Mouse (Mus musculus): ENCODE data around the gene Ndufa7. TPM values are rescaled to one million over a fixed set of nuclear protein-coding genes. Genes with fewer than 3 reads are reported as not detected.

The Ndufa7 gene
- total RNA-seq (2022), result 100 to 1,000 TPM; 196 to 215 (median 203) TPM

GRCm38 (mm10) chr17:33824084-33824996 is at the start of gene Ndufa7, which contains the start of gene Rps28:
Ndufa7 (plus strand) TSS chr17:33824572.
Rps28 (minus strand) TSS chr17:33824562.
- DNase-seq (ENCODE audit: low spot score in 2 of 2), result peak; percentile 97 to 99

DNA sequence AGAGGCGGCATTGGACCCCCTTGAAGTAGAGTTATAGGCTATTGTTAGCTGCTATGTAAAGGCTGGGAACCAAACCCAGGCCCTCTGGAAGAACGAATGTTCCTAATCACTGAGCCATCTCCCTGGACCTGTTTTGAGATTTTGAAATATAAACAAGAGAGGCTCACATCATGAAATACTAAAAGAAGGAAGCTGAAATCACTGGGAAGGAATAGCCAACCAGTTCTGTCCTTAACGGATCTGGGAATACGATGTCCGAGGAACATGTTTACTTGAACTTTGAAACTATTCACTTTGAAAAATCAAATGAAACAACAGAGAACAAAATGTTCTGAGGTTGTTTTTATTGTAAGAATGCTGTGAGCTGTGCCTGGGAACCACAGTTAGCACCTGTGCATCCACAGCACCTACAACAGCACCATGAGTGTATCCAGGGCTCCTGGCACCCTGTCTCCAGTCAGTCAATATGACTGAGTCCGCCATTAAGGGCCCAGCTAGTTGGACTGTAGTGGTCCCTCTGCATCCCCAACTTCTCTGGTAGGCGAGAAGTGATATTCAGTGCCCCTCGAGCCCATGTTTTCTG is 49.7 kb upstream of the Ndufa7 start:
- DNase-seq (ENCODE audit: low spot score in 2 of 2), result no peak

- no peak for DNase-seq (ENCODE audit: low spot score in 2 of 2)
These were observed 49.1 kb upstream of the Ndufa7 start for GRCm38 (mm10) chr17:33775287-33775686.

DNA sequence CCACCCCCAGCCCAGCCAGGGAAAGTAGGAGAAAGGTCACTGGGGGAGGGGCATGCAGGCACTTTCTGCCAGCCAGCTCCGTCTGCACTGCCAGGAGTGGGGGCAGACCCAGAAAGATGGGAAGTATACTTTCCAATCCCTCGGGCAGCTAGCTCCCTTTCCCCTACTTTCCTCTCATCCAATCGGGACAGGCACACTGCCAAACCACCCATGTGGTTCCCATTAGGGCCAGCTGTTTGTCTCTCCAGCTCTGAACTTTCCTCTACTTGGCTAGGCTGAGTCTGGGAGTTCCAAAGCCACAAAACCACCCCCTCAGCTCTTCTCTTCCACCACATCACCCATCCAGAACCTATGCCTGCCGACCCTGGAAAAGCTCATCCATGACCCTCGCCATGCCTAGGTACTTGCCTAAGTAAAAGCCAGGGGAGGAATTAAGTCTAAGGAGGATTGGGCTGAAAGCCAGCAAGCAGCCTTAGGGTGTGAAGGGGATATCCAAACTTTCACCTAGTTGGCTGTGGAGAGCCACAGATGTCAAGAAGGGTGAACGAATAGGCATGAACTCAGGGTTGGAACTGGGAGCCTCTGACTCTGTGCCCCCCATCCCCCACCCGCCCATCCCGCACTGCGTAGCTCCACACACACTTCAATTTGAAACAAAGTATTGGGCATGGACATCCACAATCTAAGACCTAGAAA is 45.0 kb upstream of the Ndufa7 start:
- DNase-seq (ENCODE audit: low spot score in 2 of 2), result peak; percentile 89 to 91

- no peak for DNase-seq (ENCODE audit: low spot score in 2 of 2)
These were observed 44.4 kb upstream of the Ndufa7 start for GRCm38 (mm10) chr17:33779967-33780295.

- DNase-seq (ENCODE audit: low spot score in 2 of 2), result no peak
These were observed 43.9 kb upstream of the Ndufa7 start for GRCm38 (mm10) chr17:33780431-33780830.

DNA sequence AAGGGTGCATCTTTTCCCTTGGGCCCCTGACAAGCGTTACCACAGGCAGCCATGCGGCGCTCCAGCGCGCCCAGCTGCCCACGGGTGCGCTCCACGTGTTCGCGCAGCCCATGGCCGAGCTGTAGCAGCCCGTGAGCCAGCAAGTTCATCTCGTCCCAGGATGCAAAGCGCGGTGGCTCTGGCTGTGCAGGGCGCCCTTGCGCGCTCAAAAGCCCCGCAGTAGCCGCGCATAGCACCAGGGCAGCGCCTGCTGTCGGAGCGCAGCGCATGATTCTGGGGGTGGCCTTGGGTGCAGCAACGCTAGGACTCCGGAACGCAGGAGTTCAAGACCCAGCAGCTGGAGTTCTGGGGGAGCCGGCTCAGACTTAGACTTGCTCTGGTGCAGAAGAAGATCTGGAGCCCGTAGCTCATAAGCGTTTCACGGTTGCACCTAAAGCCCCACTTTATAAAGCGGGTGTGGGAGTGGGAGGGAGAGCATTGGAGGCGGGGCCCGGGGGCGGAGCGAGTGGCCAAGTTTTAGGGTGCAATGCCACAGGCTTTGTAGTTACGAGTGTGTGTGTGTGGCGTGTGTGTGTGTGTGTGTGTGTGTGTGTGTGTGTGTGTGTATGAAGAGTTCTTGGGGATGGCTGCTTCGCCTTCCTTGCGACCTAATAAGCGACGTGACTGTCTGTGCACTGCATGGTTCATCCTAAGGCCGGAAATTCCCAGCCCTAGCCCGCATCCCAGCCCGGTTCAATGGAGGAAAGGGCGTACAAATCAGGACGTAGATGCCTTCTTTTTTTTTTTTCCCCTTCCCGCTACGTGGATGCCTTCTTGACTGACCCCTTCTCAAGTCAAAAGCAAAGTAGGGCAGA is 43.0 kb upstream of the Ndufa7 start, which contains the start of gene Angptl4:
Gene Angptl4, minus strand, starts transcription at position 707 of the 854 bp plus-strand sequence.
- DNase-seq (ENCODE audit: low spot score in 2 of 2), result peak; percentile 31 to 42

DNA sequence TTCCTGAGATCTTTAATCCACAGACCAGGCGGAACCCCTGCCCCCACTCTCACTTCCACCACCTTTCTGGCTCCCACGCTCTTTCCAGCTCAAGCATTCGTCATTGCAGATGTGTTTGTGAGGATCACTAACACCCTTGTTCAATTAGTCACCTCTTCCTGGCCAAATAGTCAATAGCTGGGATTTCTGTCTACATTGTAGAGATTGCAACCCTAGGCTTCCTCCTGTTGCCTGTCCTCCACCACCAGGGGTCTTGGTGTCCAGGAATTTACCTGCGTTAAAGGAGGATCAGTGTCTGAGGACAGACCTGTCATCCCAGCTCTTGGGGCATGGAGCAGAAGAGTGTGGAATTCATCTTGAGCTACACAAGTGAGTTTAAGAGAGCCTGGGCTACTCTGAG is 42.3 kb upstream of the Ndufa7 start:
- no peak for DNase-seq (ENCODE audit: low spot score in 2 of 2)

DNA sequence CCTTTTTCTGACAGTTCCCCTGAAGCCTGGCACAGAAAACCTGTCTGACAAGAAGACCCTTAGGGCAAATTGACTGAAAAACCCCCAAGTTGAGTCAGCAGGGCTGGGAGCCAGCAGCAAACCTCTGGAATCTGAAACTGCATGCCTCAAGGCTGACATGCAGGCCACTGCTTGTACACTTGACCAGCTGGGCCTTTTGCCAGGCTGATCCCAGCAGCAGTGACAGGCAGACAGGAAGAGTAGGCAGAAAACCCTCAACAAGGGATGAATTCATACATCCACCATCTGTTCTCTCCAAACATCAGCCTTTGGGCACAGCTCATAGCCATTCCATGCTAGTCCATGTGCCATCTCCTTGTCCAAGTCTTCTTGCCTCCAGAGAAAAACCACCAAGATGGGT is 41.0 kb upstream of the Ndufa7 start:
- DNase-seq (ENCODE audit: low spot score in 2 of 2), result no peak

- no peak for DNase-seq (ENCODE audit: low spot score in 2 of 2)
These were observed 39.4 kb upstream of the Ndufa7 start for GRCm38 (mm10) chr17:33784939-33785338.

DNA sequence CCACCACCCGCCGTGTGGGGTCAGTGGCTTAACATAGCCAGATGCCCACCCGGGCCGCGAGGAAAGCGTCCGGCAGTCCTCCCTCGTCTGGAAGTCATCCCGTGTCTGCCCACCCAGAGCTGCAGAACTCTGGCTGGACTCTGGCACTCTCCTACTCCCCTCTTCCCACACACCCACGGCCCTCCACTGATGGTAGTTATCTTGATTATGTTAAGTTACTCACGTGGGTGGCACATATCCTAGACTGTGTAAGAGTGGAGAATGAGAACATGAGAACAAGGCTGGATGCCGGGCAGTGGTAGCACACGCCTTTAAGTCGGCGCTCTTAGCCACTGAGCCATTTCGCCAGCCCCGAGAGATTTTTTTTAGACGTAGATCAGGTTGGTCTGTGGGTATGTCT is 38.0 kb upstream of the Ndufa7 start:
- DNase-seq (ENCODE audit: low spot score in 2 of 2), result no peak

DNA sequence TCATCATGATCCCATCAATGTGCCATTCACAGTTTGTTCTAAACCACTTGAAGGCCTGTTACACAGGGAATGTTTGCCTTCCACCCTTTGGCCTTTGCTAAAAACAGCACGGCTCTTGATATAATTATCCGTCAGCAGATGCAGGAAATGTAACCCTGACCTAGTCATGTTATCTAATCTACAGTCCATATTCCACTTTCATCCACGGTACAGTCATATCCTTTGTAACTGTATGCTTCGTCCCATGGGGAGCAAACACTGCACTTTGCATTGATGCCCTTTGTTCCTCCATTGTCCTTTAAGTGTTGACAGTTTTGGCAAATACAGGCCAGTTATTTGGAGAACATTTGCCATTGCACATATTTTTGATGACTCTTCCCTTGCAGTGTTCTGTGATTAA is 35.6 kb upstream of the Ndufa7 start:
- no peak for DNase-seq (ENCODE audit: low spot score in 2 of 2)

- DNase-seq (ENCODE audit: low spot score in 2 of 2), result no peak
These were observed 26.1 kb upstream of the Ndufa7 start for GRCm38 (mm10) chr17:33798306-33798705.

- DNase-seq (ENCODE audit: low spot score in 2 of 2), result no peak
These were observed 25.1 kb upstream of the Ndufa7 start for GRCm38 (mm10) chr17:33799277-33799676.

DNA sequence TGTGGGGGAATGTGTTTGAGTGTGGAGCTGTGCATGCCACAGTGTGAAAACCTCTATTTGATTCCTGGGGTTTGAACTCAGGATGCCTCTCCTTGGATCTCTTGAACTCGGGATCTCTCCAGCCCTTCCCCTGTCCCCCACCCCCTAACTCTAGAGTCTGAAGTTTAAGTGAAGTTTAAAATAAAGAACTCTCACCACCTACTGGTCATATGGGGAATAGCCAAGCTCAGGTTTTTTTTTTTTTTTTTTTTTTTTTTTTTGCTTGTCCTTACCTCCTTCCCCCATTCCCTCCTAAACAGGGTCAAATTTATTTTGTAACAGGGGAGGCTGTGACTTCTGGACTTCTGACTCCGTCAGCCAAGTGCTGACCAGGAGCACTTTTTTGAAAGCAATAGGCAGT is 22.2 kb upstream of the Ndufa7 start:
- no peak for DNase-seq (ENCODE audit: low spot score in 2 of 2)

- no peak for DNase-seq (ENCODE audit: low spot score in 2 of 2)
These were observed 20.2 kb upstream of the Ndufa7 start for GRCm38 (mm10) chr17:33804205-33804604.

- no peak for DNase-seq (ENCODE audit: low spot score in 2 of 2)
These were observed 19.6 kb upstream of the Ndufa7 start for GRCm38 (mm10) chr17:33804745-33805144.

GRCm38 (mm10) chr17:33807181-33807888 is 17.0 kb upstream of the Ndufa7 start:
- no peak for DNase-seq (ENCODE audit: low spot score in 2 of 2)

DNA sequence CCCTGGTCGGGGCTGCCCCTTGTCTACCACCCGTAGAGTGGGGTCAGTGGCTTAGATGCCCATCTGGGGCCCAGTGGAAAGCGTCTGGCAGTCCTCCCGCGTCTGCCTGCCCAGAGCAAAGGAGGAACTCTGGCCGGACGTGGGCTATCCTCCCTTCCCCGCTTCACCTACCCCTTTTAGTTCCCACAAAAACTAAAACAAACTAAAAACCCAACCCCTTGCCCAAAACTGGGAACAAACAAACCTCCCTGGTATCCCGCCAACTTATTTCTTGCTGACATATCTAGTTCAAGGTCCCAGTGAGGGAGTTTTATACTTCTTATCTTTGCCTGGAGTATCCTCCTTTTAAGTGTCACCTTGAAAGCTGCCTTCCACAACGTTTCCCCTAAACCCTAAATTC is 16.2 kb upstream of the Ndufa7 start:
- no peak for DNase-seq (ENCODE audit: low spot score in 2 of 2)

DNA sequence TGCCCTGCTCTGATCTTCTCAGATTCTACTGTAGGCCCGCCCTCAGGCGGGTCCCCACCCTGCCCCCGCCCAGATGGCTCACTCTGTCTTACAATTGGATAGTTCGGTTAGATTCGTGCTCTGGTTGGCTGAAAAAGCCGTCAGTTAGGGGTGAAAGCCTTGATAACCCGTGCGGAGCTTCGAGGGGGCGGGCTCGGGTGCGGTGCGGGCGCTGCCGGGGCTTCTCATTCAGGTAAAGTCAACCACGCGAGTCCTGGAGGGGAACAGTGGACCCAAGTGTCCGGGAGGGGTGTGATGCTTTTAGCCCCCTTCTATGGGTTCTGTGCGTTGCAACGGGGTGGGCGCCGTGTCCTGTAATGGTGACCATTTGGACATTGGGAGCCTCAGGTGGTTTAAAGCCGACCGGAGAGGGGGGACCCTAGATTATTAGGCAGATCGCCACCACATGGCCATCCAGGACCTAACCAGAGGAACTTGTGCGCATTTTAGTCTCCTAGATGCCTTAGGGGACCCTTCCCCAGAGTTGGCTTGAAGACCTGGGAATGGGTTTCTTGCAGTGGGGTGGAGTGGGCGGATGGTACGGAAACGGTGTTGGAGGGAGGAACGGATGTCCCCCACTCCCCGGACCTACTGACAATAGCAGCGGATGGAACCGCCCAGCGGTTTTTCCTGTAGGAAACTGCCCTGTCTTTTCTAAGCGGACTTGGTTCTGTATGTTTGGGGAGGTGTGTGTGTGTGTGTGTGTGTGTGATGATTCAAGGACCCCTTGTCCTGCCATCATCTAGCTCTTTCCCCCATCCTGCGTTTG is 13.8 kb upstream of the Ndufa7 start, which contains the start of gene Kank3:
Gene Kank3, plus strand, starts transcription at position 186 of the 808 bp plus-strand sequence.
- DNase-seq (ENCODE audit: low spot score in 2 of 2), result peak; percentile 88 to 93

All from layer of hippocampus, adult 8-10 months (tissue).